In genomic region chr9:57910254-57911160, GRCm38 (mm10) we compare ENCODE assay signal across 8 mouse cellular contexts. TPM values are rescaled to one million over a fixed set of nuclear protein-coding genes. Genes with fewer than 3 reads are reported as not detected.
DNase-seq lines count a peak whose midpoint lies in the region; ATAC-seq lines count a peak whose summit lies in the region.

Gene Ubl7 (plus strand): TSS chr9:57910979.

- H3K9me3 ChIP-seq in intestine, embryonic 14.5 days (ENCODE audit: control insufficient read depth, low read length) = no peaks in the 10 kb centered on the region

- DNase-seq in adrenal gland, adult 18-20 months (ENCODE audit: low spot score in 2 of 2) = peak; percentile 83 to 85
- DNase-seq in embryo, embryonic 11 days = peak; percentile 96
- DNase-seq in gastrocnemius, postnatal 25 days = peak; percentile 87
- DNase-seq in intestine, embryonic 14.5 days (ENCODE audit: low spot score) = peak; percentile 93
- peak; percentile 87 to 92 for DNase-seq in left cerebral cortex, postnatal 14 days (ENCODE audit: low spot score in 2 of 2)
- peak; percentile 93 for DNase-seq in mesoderm, embryonic 11.5 days (ENCODE audit: low read depth, low spot score)
- DNase-seq in right cerebral cortex, postnatal 36 days (ENCODE audit: low spot score in 2 of 2) = peak; percentile 86 to 91
- peak; percentile 93 for DNase-seq in yolk sac, embryonic 10.5 days (ENCODE audit: low spot score)

- H3K4me2 ChIP-seq in intestine, embryonic 14.5 days (ENCODE audit: low read length) = peak within 1 kb of the TSS; percentile 76

- H3K27me3 ChIP-seq in intestine, embryonic 14.5 days (replicated peaks; ENCODE audit: control insufficient read depth, insufficient read depth, low read length) = no peaks in the 10 kb centered on the region

- H3K4me1 ChIP-seq in intestine, embryonic 14.5 days (replicated peaks; ENCODE audit: control insufficient read depth, insufficient read depth, low read length) = peaks cover 6% of the 10 kb centered on the region; the same call in 1 of the 2 replicates

- intact Hi-C loops in left cerebral cortex, postnatal 14 days (cut with DNase I) = loop anchor here (5.0 kb wide), 3 partner anchors 48 to 148 kb away; partner anchors contain the start of gene Arid3b

- peak within 1 kb of the TSS; percentile 67 for H3K4me3 ChIP-seq in intestine, embryonic 14.5 days (ENCODE audit: low read depth, low read length)

- H3K9ac ChIP-seq in intestine, embryonic 14.5 days (ENCODE audit: low read length) = peak within 1 kb of the TSS; percentile 60

- peak within 1 kb of the TSS; percentile 66 for H3K27ac ChIP-seq in intestine, embryonic 14.5 days (ENCODE audit: low read depth)

- peaks cover 14% of the 10 kb centered on the region for H3K36me3 ChIP-seq in intestine, embryonic 14.5 days (ENCODE audit: control insufficient read depth, insufficient read depth, low read length)

- under 1% methylated on average over 47 of the region's 47 CpGs for WGBS in intestine, embryonic 14.5 days

- peak; percentile 99 for ATAC-seq in intestine, embryonic 14.5 days (replicated peaks; ENCODE audit: low FRiP score, low TSS enrichment, low read depth)

RNA-seq across cellular contexts. Expression of gene Ubl7, which starts in this region (rescaled TPM):
- 10 to 100 TPM; 66.7 to 73.4 TPM for total RNA-seq in adrenal gland, adult 18-20 months (2021)
- total RNA-seq in gastrocnemius, postnatal 25 days (2021) = 10 to 100 TPM; 62.2 to 63.6 TPM
- polyA plus RNA-seq in intestine, embryonic 14.5 days (2014; fragmentation: Nextera tagmentation; extraction: Ambion mirVana) = 91.4 and 96.8 TPM in 2 replicates
- 100 to 1,000 TPM; 107 to 112 TPM for total RNA-seq in left cerebral cortex, postnatal 14 days (2021)

Comparison
In these comparisons a context has a peak if more than half of its experiments do, and no peak if none do; other contexts are left out.
1. Peak in every context shown above with its lines: DNase-seq, ATAC-seq, H3K4me3 ChIP-seq and H3K27ac ChIP-seq.